Mouse (Mus musculus): ENCODE results near the gene G3bp2. TPM values are rescaled to one million over a fixed set of nuclear protein-coding genes. Genes with fewer than 3 reads are reported as not detected.

Gene G3bp2
- polyA plus RNA-seq, 2 experiments: 19.0 to 56.0 TPM

DNA sequence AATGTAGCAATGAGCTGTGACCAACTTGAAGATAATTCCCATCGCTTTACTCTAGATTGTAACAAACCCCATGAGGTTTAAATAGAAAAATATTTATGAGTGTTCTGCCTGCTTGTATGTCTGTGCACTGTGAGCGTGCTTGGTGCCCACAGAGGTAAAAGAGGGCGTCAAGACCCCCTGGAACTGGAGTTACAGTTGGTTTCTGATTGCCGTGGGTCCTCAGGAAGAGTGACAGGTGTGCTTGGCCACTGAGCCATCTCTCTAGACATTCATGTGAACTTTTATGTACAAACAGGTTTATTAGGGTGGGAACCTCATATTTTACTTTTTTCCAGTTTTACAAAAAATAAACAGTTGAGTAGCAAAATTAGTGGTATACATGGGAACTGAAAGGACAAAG, 39.7 kb downstream of the G3bp2 start, which contains the start of gene Cdkl2:
TSS of gene Cdkl2 (minus strand) at position 101 of the 400 bp plus-strand sequence.
- Histone ChIP-seq H3K27me3 (ENCODE audit: control insufficient read depth, insufficient read depth, low read length) (peaks cover 11% of the 10 kb centered on the region), H3K9ac (replicated peaks) (peak within 1 kb of the TSS; percentile 20), H3K4me2 (ENCODE audit: low read depth) (peak within 1 kb of the TSS; percentile 86), H3K36me3 (replicated peaks; ENCODE audit: control insufficient read depth, insufficient read depth, low read depth) (no peaks in the 10 kb centered on the region), H3K27ac (no peak within 1 kb of the TSS), H3K9me3 (ENCODE audit: control insufficient read depth, low read length) (no peaks in the 10 kb centered on the region), H3K4me1 (replicated peaks; ENCODE audit: control insufficient read depth in 2 of 2, insufficient read depth in 2 of 2, low read length in 1 of 2) (peaks cover 5 to 8% of the 10 kb centered on the region in 2 experiments), H3K4me3 (ENCODE audit: insufficient read depth in 1 of 2, low read depth in 2 of 2, low read length in 2 of 2) (peak within 1 kb of the TSS; percentile 71 to 80)
- ATAC-seq (ENCODE audit: insufficient read depth): no peak
- WGBS (ENCODE audit: insufficient replicate concordance): 58% methylated on average over 4 of the region's 4 CpGs
- DNase-seq (ENCODE audit: low read depth in 3 of 3, low spot score in 3 of 3): no peak
- no peak for TF ChIP-seq EP300 (IDR thresholded peaks at IDR 0.05; ENCODE audit: low read depth)
- no peak for TF ChIP-seq CTCF (IDR thresholded peaks at IDR 0.05; ENCODE audit: low read depth)

DNA sequence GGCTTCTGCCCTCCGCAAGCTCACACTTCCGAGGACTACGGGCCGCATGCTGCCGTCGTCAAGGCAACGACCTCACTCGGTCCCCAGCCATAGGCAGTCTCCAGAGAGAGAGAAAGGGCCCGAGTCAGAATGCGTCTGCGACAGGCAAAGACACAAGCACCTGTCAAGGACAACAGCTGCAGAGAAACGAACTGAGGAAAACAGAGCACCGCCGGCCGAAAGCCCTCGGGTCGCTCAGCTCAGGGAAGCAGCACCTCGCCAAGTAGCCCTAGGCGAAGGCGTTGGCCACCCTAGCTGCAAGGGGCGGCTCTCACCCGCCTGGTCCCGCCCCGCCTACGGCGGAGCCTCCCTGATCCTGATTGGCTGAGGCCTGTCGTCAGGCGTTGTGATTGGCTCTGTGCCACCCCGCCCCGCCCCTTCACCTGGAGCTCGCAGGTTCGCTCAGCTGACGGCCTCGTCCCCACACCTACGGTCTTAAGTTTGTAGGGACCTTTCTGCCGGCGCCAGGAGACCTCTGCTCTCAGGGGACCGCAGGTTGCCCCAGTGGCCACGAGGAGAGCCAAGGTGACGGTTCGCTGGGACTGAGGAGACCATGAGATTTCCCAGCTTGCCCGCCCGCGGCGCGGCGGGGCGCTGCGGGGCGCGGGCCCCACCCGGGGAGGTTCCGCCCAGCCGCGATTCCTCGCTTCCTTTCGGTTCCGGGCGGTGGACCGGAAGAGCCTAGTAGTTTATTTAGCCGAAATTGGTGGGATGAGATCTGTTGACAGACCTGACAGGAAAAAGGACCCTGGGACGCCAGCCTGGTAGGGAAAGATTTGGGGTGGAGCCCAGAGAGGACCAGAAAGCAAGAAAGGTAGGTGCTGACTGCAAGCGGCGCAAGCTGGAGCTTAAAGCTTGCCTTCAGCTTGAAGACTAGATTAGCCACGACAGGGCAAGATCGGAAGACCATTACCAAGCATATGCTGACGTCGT, 40.9 kb downstream of the G3bp2 start:
- H3K9ac ChIP-seq (replicated peaks): peak overlapping the region; percentile 20
- ATAC-seq (ENCODE audit: insufficient read depth) (peak; percentile 100), DNase-seq (ENCODE audit: low read depth in 3 of 3, low spot score in 3 of 3) (peak; percentile 84 to 88 (median 84))
- WGBS (ENCODE audit: insufficient replicate concordance): under 1% methylated on average over 68 of the region's 68 CpGs
- H3K9me3 ChIP-seq (ENCODE audit: control insufficient read depth, low read length): no peaks in the 10 kb centered on the region
- peaks cover 11% of the 10 kb centered on the region for H3K27me3 ChIP-seq (ENCODE audit: control insufficient read depth, insufficient read depth, low read length)
- H3K27ac ChIP-seq: no peak overlapping the region
- peak overlapping the region; percentile 86 for H3K4me2 ChIP-seq (ENCODE audit: low read depth)
- H3K4me1 ChIP-seq (replicated peaks; ENCODE audit: control insufficient read depth in 2 of 2, insufficient read depth in 2 of 2, low read length in 1 of 2): peaks cover 5 to 8% of the 10 kb centered on the region in 2 experiments
- H3K36me3 ChIP-seq (replicated peaks; ENCODE audit: control insufficient read depth, insufficient read depth, low read depth): no peaks in the 10 kb centered on the region
- TF ChIP-seq EP300 (IDR thresholded peaks at IDR 0.05; ENCODE audit: low read depth) (no peak), CTCF (IDR thresholded peaks at IDR 0.05; ENCODE audit: low read depth) (no peak; the same call in 1 of the 2 replicates)
- peak overlapping the region; percentile 71 to 80 for H3K4me3 ChIP-seq (ENCODE audit: insufficient read depth in 1 of 2, low read depth in 2 of 2, low read length in 2 of 2)

DNA sequence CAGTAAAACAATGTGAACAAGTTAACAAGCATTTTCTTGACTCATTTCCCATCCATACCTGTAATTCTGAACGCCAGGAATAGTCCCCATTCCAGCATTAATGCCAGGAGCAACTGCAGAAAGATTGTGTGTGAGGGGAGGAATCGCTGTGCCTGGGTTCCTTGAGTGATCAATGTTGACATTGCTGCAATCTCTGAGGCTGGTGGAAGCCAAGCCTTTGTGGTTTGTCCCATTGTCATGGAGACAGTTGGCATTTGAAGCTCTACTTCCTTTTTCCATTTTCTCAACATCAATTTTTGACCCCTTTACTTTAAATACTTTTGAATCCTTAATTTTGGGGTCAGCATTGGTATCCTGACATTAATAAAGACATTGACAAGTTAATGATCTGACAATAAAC, 63.6 kb downstream of the G3bp2 start:
- Histone ChIP-seq H3K4me1 (replicated peaks; ENCODE audit: control insufficient read depth in 2 of 2, insufficient read depth in 2 of 2, low read length in 1 of 2) (no peaks in the 10 kb centered on the region), H3K9me3 (ENCODE audit: control insufficient read depth, low read length) (no peaks in the 10 kb centered on the region), H3K27me3 (ENCODE audit: control insufficient read depth, insufficient read depth, low read length) (no peaks in the 10 kb centered on the region), H3K27ac (no peak overlapping the region), H3K36me3 (replicated peaks; ENCODE audit: control insufficient read depth, insufficient read depth, low read depth) (no peaks in the 10 kb centered on the region), H3K9ac (replicated peaks) (no peak overlapping the region), H3K4me2 (ENCODE audit: low read depth) (no peak overlapping the region), H3K4me3 (ENCODE audit: insufficient read depth in 1 of 2, low read depth in 2 of 2, low read length in 2 of 2) (no peak overlapping the region)
- TF ChIP-seq CTCF (IDR thresholded peaks at IDR 0.05; ENCODE audit: low read depth): no peak
- TF ChIP-seq EP300 (IDR thresholded peaks at IDR 0.05; ENCODE audit: low read depth): no peak
- ATAC-seq (ENCODE audit: insufficient read depth) (no peak), DNase-seq (ENCODE audit: low read depth in 3 of 3, low spot score in 3 of 3) (no peak)
- WGBS (ENCODE audit: insufficient replicate concordance): 17% methylated on average over 2 of the region's 2 CpGs

DNA sequence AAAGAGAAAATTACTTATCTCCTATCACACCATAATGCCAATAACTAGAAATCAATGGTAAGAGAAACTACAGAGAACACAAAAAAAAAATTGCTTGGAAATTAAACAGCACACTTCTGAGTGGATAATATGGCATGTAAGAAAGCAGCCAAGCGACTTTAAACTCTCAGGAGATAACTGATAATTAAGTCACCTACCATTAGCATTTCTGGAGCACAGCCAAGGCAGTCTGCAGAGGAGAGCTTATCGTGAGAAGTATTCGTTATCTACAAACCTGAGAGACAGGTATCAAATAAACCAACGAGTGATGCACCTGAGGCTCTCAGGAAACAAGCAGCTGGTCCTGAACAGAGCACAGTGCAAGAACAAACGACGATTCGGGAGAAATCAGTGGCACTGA, 71.8 kb downstream of the G3bp2 start:
- Histone ChIP-seq H3K27me3 (ENCODE audit: control insufficient read depth, insufficient read depth, low read length) (no peaks in the 10 kb centered on the region), H3K36me3 (replicated peaks; ENCODE audit: control insufficient read depth, insufficient read depth, low read depth) (no peaks in the 10 kb centered on the region), H3K4me1 (replicated peaks; ENCODE audit: control insufficient read depth in 2 of 2, insufficient read depth in 2 of 2, low read length in 1 of 2) (peaks cover 0 to 3% of the 10 kb centered on the region in 2 experiments; a peak in 1 of 4 replicates), H3K4me2 (ENCODE audit: low read depth) (no peak overlapping the region), H3K9ac (replicated peaks) (no peak overlapping the region), H3K4me3 (ENCODE audit: insufficient read depth in 1 of 2, low read depth in 2 of 2, low read length in 2 of 2) (no peak overlapping the region), H3K9me3 (ENCODE audit: control insufficient read depth, low read length) (no peaks in the 10 kb centered on the region), H3K27ac (no peak overlapping the region)
- ATAC-seq (ENCODE audit: insufficient read depth) (no peak), DNase-seq (ENCODE audit: low read depth in 3 of 3, low spot score in 3 of 3) (no peak)
- WGBS (ENCODE audit: insufficient replicate concordance): 51% methylated on average over 7 of the region's 7 CpGs
- no peak for TF ChIP-seq CTCF (IDR thresholded peaks at IDR 0.05; ENCODE audit: low read depth)
- no peak for TF ChIP-seq EP300 (IDR thresholded peaks at IDR 0.05; ENCODE audit: low read depth)

DNA sequence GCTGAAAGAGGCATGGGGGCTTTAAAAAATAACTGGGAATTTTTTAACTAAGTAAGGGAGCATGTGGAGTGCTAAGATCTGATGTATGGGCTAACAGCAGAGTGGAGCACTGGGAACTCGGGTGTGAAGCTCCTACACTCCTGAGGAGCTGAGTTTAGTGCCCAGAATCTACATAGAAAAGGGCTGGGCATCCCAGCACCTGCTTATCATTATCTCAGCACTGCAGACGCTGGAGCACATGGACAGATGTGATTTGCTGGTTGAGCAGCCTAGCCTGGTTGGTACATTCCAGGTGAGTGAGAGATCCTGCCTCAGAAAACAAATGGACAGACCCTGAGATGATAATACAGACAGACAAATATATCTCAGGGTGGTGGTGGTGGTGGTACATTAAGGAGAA, 73.7 kb downstream of the G3bp2 start:
- no peak; the same call in 1 of the 2 replicates for TF ChIP-seq EP300 (IDR thresholded peaks at IDR 0.05; ENCODE audit: low read depth)
- no peak for TF ChIP-seq CTCF (IDR thresholded peaks at IDR 0.05; ENCODE audit: low read depth)
- no peaks in the 10 kb centered on the region for H3K36me3 ChIP-seq (replicated peaks; ENCODE audit: control insufficient read depth, insufficient read depth, low read depth)
- H3K4me1 ChIP-seq (replicated peaks; ENCODE audit: control insufficient read depth in 2 of 2, insufficient read depth in 2 of 2, low read length in 1 of 2): peaks cover 0 to 3% of the 10 kb centered on the region in 2 experiments; a peak in 1 of 4 replicates
- H3K4me3 ChIP-seq (ENCODE audit: insufficient read depth in 1 of 2, low read depth in 2 of 2, low read length in 2 of 2): no peak overlapping the region
- no peak overlapping the region for H3K4me2 ChIP-seq (ENCODE audit: low read depth)
- DNase-seq (ENCODE audit: low read depth in 3 of 3, low spot score in 3 of 3) (no peak), ATAC-seq (ENCODE audit: insufficient read depth) (no peak)
- no peak overlapping the region for H3K9ac ChIP-seq (replicated peaks)
- no peaks in the 10 kb centered on the region for H3K9me3 ChIP-seq (ENCODE audit: control insufficient read depth, low read length)
- 14% methylated on average over 2 of the region's 2 CpGs for WGBS (ENCODE audit: insufficient replicate concordance)
- H3K27ac ChIP-seq: no peak overlapping the region
- no peaks in the 10 kb centered on the region for H3K27me3 ChIP-seq (ENCODE audit: control insufficient read depth, insufficient read depth, low read length)
